Mouse (Mus musculus): ENCODE data around the gene Baiap2l1. TPM values are rescaled to one million over a fixed set of nuclear protein-coding genes. Genes with fewer than 3 reads are reported as not detected.

Baiap2l1 gene
- total and polyA plus RNA-seq, 2 experiments, result 7.7 to 7.9 TPM

GRCm38 (mm10) chr5:144238969-144239368 lies 118.9 kb downstream of the Baiap2l1 start:
- 94% methylated on average over 1 of the region's 1 CpGs for WGBS
- no peak overlapping the region for H3K27ac ChIP-seq (replicated peaks; ENCODE audit: insufficient read depth, low read depth, low read length)
- H3K9ac ChIP-seq (ENCODE audit: low read depth, low read length), result no peak overlapping the region
- H3K4me1 ChIP-seq (ENCODE audit: control insufficient read depth, insufficient read depth, low read length), result peaks cover 3% of the 10 kb centered on the region
- no peak overlapping the region for H3K4me3 ChIP-seq (ENCODE audit: insufficient read depth, low read depth, low read length)
- no peaks in the 10 kb centered on the region for H3K27me3 ChIP-seq (ENCODE audit: control insufficient read depth, insufficient read depth, low read length)
- no peaks in the 10 kb centered on the region for H3K36me3 ChIP-seq (ENCODE audit: control insufficient read depth, insufficient read depth, low read length)
- no peaks in the 10 kb centered on the region for H3K79me2 ChIP-seq (ENCODE audit: control insufficient read depth, insufficient read depth, low read length)
- no peak for TF ChIP-seq POLR2A (IDR thresholded peaks at IDR 0.05; ENCODE audit: extremely low read depth, insufficient read depth, low read length)
- no peak for DNase-seq (ENCODE audit: extremely low read depth, low read depth, low spot score)

DNA sequence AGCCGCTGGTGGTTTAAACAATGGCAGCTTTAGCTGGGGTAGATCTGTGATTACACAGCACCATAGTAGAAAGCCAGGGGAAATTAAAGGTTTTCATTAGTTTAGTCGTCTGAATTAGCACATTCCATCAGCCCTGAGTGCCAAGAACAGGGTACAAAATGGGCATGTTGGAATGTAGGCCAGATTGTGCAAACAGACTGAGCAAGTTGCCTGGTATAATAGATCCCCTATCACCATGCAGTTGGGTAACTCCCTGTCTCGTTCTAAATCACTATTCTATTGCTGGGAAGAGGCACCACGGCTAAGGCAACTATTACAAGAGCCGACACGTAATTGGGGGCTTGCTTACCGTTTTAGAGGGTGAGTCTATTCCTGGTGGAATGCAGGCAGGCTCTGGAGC lies 123.2 kb downstream of the Baiap2l1 start:
- H3K27me3 ChIP-seq (ENCODE audit: control insufficient read depth, insufficient read depth, low read length), result no peaks in the 10 kb centered on the region
- peaks cover 11% of the 10 kb centered on the region for H3K4me1 ChIP-seq (ENCODE audit: control insufficient read depth, insufficient read depth, low read length)
- TF ChIP-seq POLR2A (IDR thresholded peaks at IDR 0.05; ENCODE audit: extremely low read depth, insufficient read depth, low read length) (no peak), CTCF (IDR thresholded peaks at IDR 0.05; ENCODE audit: low read depth, low read length) (no peak)
- peak overlapping the region; percentile 43; the same call in 1 of the 2 replicates for H3K27ac ChIP-seq (replicated peaks; ENCODE audit: insufficient read depth, low read depth, low read length)
- DNase-seq (ENCODE audit: extremely low read depth, low read depth, low spot score), result peak; percentile 95
- no peak overlapping the region for H3K4me3 ChIP-seq (ENCODE audit: insufficient read depth, low read depth, low read length)
- no peak overlapping the region for H3K9ac ChIP-seq (ENCODE audit: low read depth, low read length)
- no peaks in the 10 kb centered on the region for H3K36me3 ChIP-seq (ENCODE audit: control insufficient read depth, insufficient read depth, low read length)
- H3K79me2 ChIP-seq (ENCODE audit: control insufficient read depth, insufficient read depth, low read length), result no peaks in the 10 kb centered on the region
- WGBS, result 39% methylated on average over 7 of the region's 7 CpGs

- Histone ChIP-seq H3K27ac (replicated peaks; ENCODE audit: insufficient read depth, low read depth, low read length) (peak overlapping the region; percentile 63), H3K27me3 (ENCODE audit: control insufficient read depth, insufficient read depth, low read length) (no peaks in the 10 kb centered on the region), H3K36me3 (ENCODE audit: control insufficient read depth, insufficient read depth, low read length) (no peaks in the 10 kb centered on the region), H3K79me2 (ENCODE audit: control insufficient read depth, insufficient read depth, low read length) (no peaks in the 10 kb centered on the region), H3K9ac (ENCODE audit: low read depth, low read length) (no peak overlapping the region), H3K4me1 (ENCODE audit: control insufficient read depth, insufficient read depth, low read length) (peaks cover 11% of the 10 kb centered on the region), H3K4me3 (ENCODE audit: insufficient read depth, low read depth, low read length) (no peak overlapping the region)
- no peak for DNase-seq (ENCODE audit: extremely low read depth, low read depth, low spot score)
- 67% methylated on average over 6 of the region's 6 CpGs for WGBS
- no peak for TF ChIP-seq CTCF (IDR thresholded peaks at IDR 0.05; ENCODE audit: low read depth, low read length)
- TF ChIP-seq POLR2A (IDR thresholded peaks at IDR 0.05; ENCODE audit: extremely low read depth, insufficient read depth, low read length), result no peak
Observed at GRCm38 (mm10) chr5:144234222-144234621, 123.7 kb downstream of the Baiap2l1 start.

GRCm38 (mm10) chr5:144232531-144232930 lies 125.4 kb downstream of the Baiap2l1 start:
- no peaks in the 10 kb centered on the region for H3K36me3 ChIP-seq (ENCODE audit: control insufficient read depth, insufficient read depth, low read length)
- peak overlapping the region; percentile 60 for H3K27ac ChIP-seq (replicated peaks; ENCODE audit: insufficient read depth, low read depth, low read length)
- no peak overlapping the region for H3K9ac ChIP-seq (ENCODE audit: low read depth, low read length)
- H3K4me3 ChIP-seq (ENCODE audit: insufficient read depth, low read depth, low read length), result no peak overlapping the region
- peaks cover 11% of the 10 kb centered on the region for H3K4me1 ChIP-seq (ENCODE audit: control insufficient read depth, insufficient read depth, low read length)
- peak; percentile 93 for DNase-seq (ENCODE audit: extremely low read depth, low read depth, low spot score)
- WGBS, result 52% methylated on average over 5 of the region's 5 CpGs
- H3K79me2 ChIP-seq (ENCODE audit: control insufficient read depth, insufficient read depth, low read length), result no peaks in the 10 kb centered on the region
- TF ChIP-seq POLR2A (IDR thresholded peaks at IDR 0.05; ENCODE audit: extremely low read depth, insufficient read depth, low read length) (no peak), CTCF (IDR thresholded peaks at IDR 0.05; ENCODE audit: low read depth, low read length) (no peak)
- H3K27me3 ChIP-seq (ENCODE audit: control insufficient read depth, insufficient read depth, low read length), result no peaks in the 10 kb centered on the region

GRCm38 (mm10) chr5:144231410-144231809 lies 126.5 kb downstream of the Baiap2l1 start:
- peak; percentile 57 for DNase-seq (ENCODE audit: extremely low read depth, low read depth, low spot score)
- H3K79me2 ChIP-seq (ENCODE audit: control insufficient read depth, insufficient read depth, low read length), result no peaks in the 10 kb centered on the region
- H3K36me3 ChIP-seq (ENCODE audit: control insufficient read depth, insufficient read depth, low read length), result no peaks in the 10 kb centered on the region
- no peak overlapping the region for H3K9ac ChIP-seq (ENCODE audit: low read depth, low read length)
- TF ChIP-seq CTCF (IDR thresholded peaks at IDR 0.05; ENCODE audit: low read depth, low read length) (peak; percentile 51), POLR2A (IDR thresholded peaks at IDR 0.05; ENCODE audit: extremely low read depth, insufficient read depth, low read length) (no peak)
- H3K27ac ChIP-seq (replicated peaks; ENCODE audit: insufficient read depth, low read depth, low read length), result no peak overlapping the region
- WGBS, result 64% methylated on average over 1 of the region's 1 CpGs
- peaks cover 11% of the 10 kb centered on the region for H3K4me1 ChIP-seq (ENCODE audit: control insufficient read depth, insufficient read depth, low read length)
- no peak overlapping the region for H3K4me3 ChIP-seq (ENCODE audit: insufficient read depth, low read depth, low read length)
- H3K27me3 ChIP-seq (ENCODE audit: control insufficient read depth, insufficient read depth, low read length), result no peaks in the 10 kb centered on the region

DNA sequence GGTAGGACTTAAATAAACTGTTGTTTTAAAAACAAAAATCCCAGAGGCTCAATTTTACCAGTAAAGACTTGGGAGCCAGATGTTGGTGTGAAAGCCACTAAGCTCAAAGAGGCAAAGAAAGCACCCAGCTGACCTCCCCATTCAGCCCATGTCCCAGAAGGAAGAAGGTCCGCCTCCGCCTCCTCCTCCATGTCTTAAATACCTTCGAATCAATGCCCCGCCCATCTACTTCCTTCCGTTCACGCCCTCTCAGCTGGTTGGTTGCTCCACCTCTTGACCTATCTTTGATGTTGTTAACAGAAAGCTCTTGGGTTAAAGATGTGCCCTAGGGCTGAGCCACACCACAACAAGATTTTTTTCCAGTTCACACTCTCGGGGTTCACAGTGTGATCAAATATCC lies 127.7 kb downstream of the Baiap2l1 start:
- DNase-seq (ENCODE audit: extremely low read depth, low read depth, low spot score), result no peak
- Histone ChIP-seq H3K4me3 (ENCODE audit: insufficient read depth, low read depth, low read length) (no peak overlapping the region), H3K4me1 (ENCODE audit: control insufficient read depth, insufficient read depth, low read length) (peaks cover 11% of the 10 kb centered on the region), H3K27me3 (ENCODE audit: control insufficient read depth, insufficient read depth, low read length) (no peaks in the 10 kb centered on the region), H3K36me3 (ENCODE audit: control insufficient read depth, insufficient read depth, low read length) (no peaks in the 10 kb centered on the region), H3K27ac (replicated peaks; ENCODE audit: insufficient read depth, low read depth, low read length) (no peak overlapping the region), H3K9ac (ENCODE audit: low read depth, low read length) (no peak overlapping the region), H3K79me2 (ENCODE audit: control insufficient read depth, insufficient read depth, low read length) (no peaks in the 10 kb centered on the region)
- WGBS, result 91% methylated on average over 7 of the region's 7 CpGs
- no peak for TF ChIP-seq POLR2A (IDR thresholded peaks at IDR 0.05; ENCODE audit: extremely low read depth, insufficient read depth, low read length)
- no peak for TF ChIP-seq CTCF (IDR thresholded peaks at IDR 0.05; ENCODE audit: low read depth, low read length)

All from liver, adult 2 months (tissue).